Mouse (Mus musculus) intestine, embryonic 14.5 days (tissue): ENCODE measurements around the gene Pih1d1. TPM values are rescaled to one million over a fixed set of nuclear protein-coding genes. Genes with fewer than 3 reads are reported as not detected.
"Not testable (repeated sequence)": the region's sequence is repeated elsewhere in the genome, so short reads cannot be mapped to it uniquely, and the experiment has no call there.

ENCODE experiments used
- ATAC-seq: fragments of 200-750 bp; cut with Nextera tagmentation; replicated peaks from 2 replicates; pipeline ENCODE4 v1.8.0; 2017; ENCODE audit warnings: low read depth, moderate number of reproducible peaks, moderate TSS enrichment, moderate library complexity; ENCODE audit not compliant: low FRiP score, low TSS enrichment
- DNase-seq: peaks from one replicate; pipeline ENCODE4 v3.0.0-alpha.2; 2018; ENCODE audit warnings: low spot score
- H3K27ac ChIP-seq: fragments of 300-500 bp; sonication (generic); 2 replicates; pipeline ENCODE4 v1.5.1; 2014; ENCODE audit warnings: low read depth, mild to moderate bottlenecking, control low read depth
- H3K27me3 ChIP-seq: fragments of 300-500 bp; sonication (generic); replicated peaks from 2 replicates; pipeline ENCODE4 v1.6.1; 2014; ENCODE audit warnings: low read length, control low read depth; ENCODE audit not compliant: control insufficient read depth, insufficient read depth
- H3K36me3 ChIP-seq: fragments of 300-500 bp; sonication (generic); 2 replicates; pipeline ENCODE4 v1.6.1; 2014; ENCODE audit warnings: low read length, control low read depth; ENCODE audit not compliant: control insufficient read depth, insufficient read depth
- H3K4me1 ChIP-seq: fragments of 300-500 bp; sonication (generic); replicated peaks from 2 replicates; pipeline ENCODE4 v1.6.1; 2014; ENCODE audit warnings: low read length, control low read depth, mixed read lengths; ENCODE audit not compliant: control insufficient read depth, insufficient read depth
- H3K4me2 ChIP-seq: fragments of 300-500 bp; sonication (generic); 2 replicates; pipeline ENCODE4 v1.6.1; 2014; ENCODE audit warnings: low read length
- H3K4me3 ChIP-seq: fragments of 300-500 bp; sonication (generic); 2 replicates; pipeline ENCODE4 v1.5.1; 2014; ENCODE audit warnings: low read depth, low read length, control low read depth, mixed read lengths
- H3K9ac ChIP-seq: fragments of 300-500 bp; sonication (generic); 2 replicates; pipeline ENCODE4 v1.6.1; 2014; ENCODE audit warnings: mild to moderate bottlenecking, low read length
- H3K9me3 ChIP-seq: fragments of 300-500 bp; sonication (generic); 2 replicates; pipeline ENCODE4 v1.6.1; 2016; ENCODE audit warnings: low read length, control low read depth; ENCODE audit not compliant: control insufficient read depth
- WGBS: fragments of 180-500 bp; shearing (Covaris S2); extraction: QIAGEN DNeasy Blood & Tissue Kit; methylation state at CpG from one replicate; pipeline ENCODE4 v1.1.7; 2014; 5-methylcytosine and 5-hydroxymethylcytosine counted together
- polyA plus RNA-seq: library from polyadenylated mRNA; unstranded; fragments of >200 nt; fragmentation: Nextera tagmentation; extraction: Ambion mirVana; gene quantifications from 2 replicates; pipeline ENCODE4 v1.2.1, GENCODE M21; 2014

Gene Pih1d1
- polyA plus RNA-seq, 1 experiment from 2014 or later: 108 TPM

GRCm38 (mm10) chr7:45148534-45149098 is 5.5 kb upstream of the Pih1d1 start:
- no peak overlapping the region for H3K4me2 ChIP-seq
- H3K27me3 ChIP-seq: no peaks in the 10 kb centered on the region
- peak overlapping the region; percentile 25; the same call in 1 of the 2 replicates for H3K27ac ChIP-seq
- H3K4me3 ChIP-seq: no peak overlapping the region
- peaks cover 48% of the 10 kb centered on the region for H3K36me3 ChIP-seq
- H3K9ac ChIP-seq: no peak overlapping the region
- H3K9me3 ChIP-seq: no peaks in the 10 kb centered on the region
- H3K4me1 ChIP-seq: peaks cover 3% of the 10 kb centered on the region; the same call in 1 of the 2 replicates
- ATAC-seq (no peak), DNase-seq (no peak)
- WGBS: 49% methylated on average over 4 of the region's 4 CpGs

GRCm38 (mm10) chr7:45149545-45149944 is 4.6 kb upstream of the Pih1d1 start:
- Histone ChIP-seq H3K36me3 (peaks cover 38% of the 10 kb centered on the region), H3K27ac (peak overlapping the region; percentile 79; the same call in 1 of the 2 replicates), H3K27me3 (no peaks in the 10 kb centered on the region), H3K9me3 (no peaks in the 10 kb centered on the region), H3K4me2 (no peak overlapping the region), H3K4me3 (no peak overlapping the region), H3K9ac (no peak overlapping the region), H3K4me1 (peaks cover 3% of the 10 kb centered on the region; the same call in 1 of the 2 replicates)
- no peak for ATAC-seq
- no peak for DNase-seq
- WGBS: 64% methylated on average over 6 of the region's 6 CpGs

- peak overlapping the region; percentile 79 for H3K27ac ChIP-seq
- H3K27me3 ChIP-seq: no peaks in the 10 kb centered on the region
- peaks cover 9% of the 10 kb centered on the region; the same call in 1 of the 2 replicates for H3K4me1 ChIP-seq
- H3K9ac ChIP-seq: no peak overlapping the region
- no peak overlapping the region for H3K4me2 ChIP-seq
- no peak for ATAC-seq
- H3K9me3 ChIP-seq: no peaks in the 10 kb centered on the region
- no peak overlapping the region for H3K4me3 ChIP-seq
- WGBS: 52% methylated on average over 4 of the region's 4 CpGs
- DNase-seq: no peak
- peaks cover 31% of the 10 kb centered on the region for H3K36me3 ChIP-seq
Measured at GRCm38 (mm10) chr7:45150321-45150720, 3.8 kb upstream of the Pih1d1 start.

- Histone ChIP-seq H3K4me1 (peaks cover 11% of the 10 kb centered on the region; the same call in 1 of the 2 replicates), H3K36me3 (peaks cover 21% of the 10 kb centered on the region), H3K9me3 (no peaks in the 10 kb centered on the region), H3K27ac (peak overlapping the region; percentile 79), H3K4me3 (no peak overlapping the region), H3K4me2 (no peak overlapping the region), H3K9ac (no peak overlapping the region), H3K27me3 (no peaks in the 10 kb centered on the region)
- ATAC-seq (no peak), DNase-seq (no peak)
- 34% methylated on average over 11 of the region's 11 CpGs for WGBS
Measured at GRCm38 (mm10) chr7:45151303-45151702, 2.8 kb upstream of the Pih1d1 start.

GRCm38 (mm10) chr7:45153052-45153451 is 1.1 kb upstream of the Pih1d1 start:
- H3K9ac ChIP-seq, ATAC-seq, H3K27me3 ChIP-seq, DNase-seq, H3K27ac ChIP-seq, H3K9me3 ChIP-seq: not testable (repeated sequence)
- H3K36me3 ChIP-seq: peaks cover 16% of the 10 kb centered on the region; the same call in 1 of the 2 replicates
- peaks cover 11% of the 10 kb centered on the region; the same call in 1 of the 2 replicates for H3K4me1 ChIP-seq
- peak overlapping the region; percentile 70 for H3K4me2 ChIP-seq
- 92% methylated on average over 2 of the region's 2 CpGs for WGBS
- H3K4me3 ChIP-seq: peak overlapping the region; percentile 75; the same call in 1 of the 2 replicates

- no peaks in the 10 kb centered on the region for H3K27me3 ChIP-seq
- WGBS: 2% methylated on average over 5 of the region's 5 CpGs
- DNase-seq (no peak), ATAC-seq (no peak)
- no peaks in the 10 kb centered on the region for H3K9me3 ChIP-seq
- H3K36me3 ChIP-seq: peaks cover 13% of the 10 kb centered on the region
- peak overlapping the region; percentile 75 for H3K4me3 ChIP-seq
- peak overlapping the region; percentile 70 for H3K4me2 ChIP-seq
- H3K4me1 ChIP-seq: peaks cover 11% of the 10 kb centered on the region; the same call in 1 of the 2 replicates
- H3K9ac ChIP-seq: peak overlapping the region; percentile 90
- H3K27ac ChIP-seq: peak overlapping the region; percentile 96
Measured at GRCm38 (mm10) chr7:45153586-45153985, 517 bp upstream of the Pih1d1 start.

- peak overlapping the region; percentile 70 for H3K4me2 ChIP-seq
- peaks cover 28% of the 10 kb centered on the region for H3K36me3 ChIP-seq
- H3K9ac ChIP-seq: no peak overlapping the region; the same call in 1 of the 2 replicates
- DNase-seq (no peak), ATAC-seq (no peak; the same call in 1 of the 2 replicates)
- no peaks in the 10 kb centered on the region for H3K9me3 ChIP-seq
- 0 out of 2 replicates have a peak overlapping the region, but pooled peaks have one; percentile 96 for H3K27ac ChIP-seq
- H3K27me3 ChIP-seq: no peaks in the 10 kb centered on the region
- H3K4me3 ChIP-seq: peak overlapping the region; percentile 75
- peaks cover 11% of the 10 kb centered on the region; the same call in 1 of the 2 replicates for H3K4me1 ChIP-seq
- WGBS: 76% methylated on average over 12 of the region's 12 CpGs
Measured at GRCm38 (mm10) chr7:45154993-45155514, 951 bp downstream of the Pih1d1 start.

- Histone ChIP-seq H3K4me3 (no peak overlapping the region), H3K4me1 (peaks cover 11% of the 10 kb centered on the region; the same call in 1 of the 2 replicates), H3K27ac (no peak overlapping the region), H3K27me3 (no peaks in the 10 kb centered on the region), H3K4me2 (no peak overlapping the region; the same call in 1 of the 2 replicates), H3K9me3 (no peaks in the 10 kb centered on the region), H3K9ac (no peak overlapping the region), H3K36me3 (peaks cover 33% of the 10 kb centered on the region)
- DNase-seq: no peak
- WGBS: 85% methylated on average over 9 of the region's 9 CpGs
- no peak for ATAC-seq
Measured at GRCm38 (mm10) chr7:45155590-45155989, 1.5 kb downstream of the Pih1d1 start.
